Mouse (Mus musculus) embryo, embryonic 9.5 days (tissue): Measurements from ENCODE around the gene Tyw1.

Source experiments
- DNase-seq: peaks from one replicate; pipeline ENCODE4 v3.0.0-alpha.2; 2017; ENCODE audit errors: extremely low spot score

Gene Tyw1

DNA sequence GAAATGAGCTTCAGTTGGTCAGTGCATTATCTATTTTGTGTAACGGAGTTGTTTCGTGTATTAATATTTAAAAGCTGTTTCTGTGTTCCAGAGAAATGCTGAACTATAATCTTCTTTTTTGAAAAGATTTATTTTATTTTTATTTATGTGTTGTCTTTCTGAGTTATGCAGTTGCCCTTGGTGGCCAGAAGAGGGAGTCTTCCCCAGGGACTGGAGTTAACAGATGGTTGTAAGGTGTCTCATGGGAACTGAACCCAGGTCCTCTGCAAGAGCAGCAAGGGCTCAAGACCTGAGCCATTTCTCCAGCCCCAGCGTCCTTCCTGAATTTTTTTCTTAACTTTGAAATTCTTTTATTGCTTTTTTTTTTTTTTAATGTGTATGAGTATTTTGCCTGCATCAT lies 59.5 kb downstream of the Tyw1 start:
- no peak for DNase-seq

DNA sequence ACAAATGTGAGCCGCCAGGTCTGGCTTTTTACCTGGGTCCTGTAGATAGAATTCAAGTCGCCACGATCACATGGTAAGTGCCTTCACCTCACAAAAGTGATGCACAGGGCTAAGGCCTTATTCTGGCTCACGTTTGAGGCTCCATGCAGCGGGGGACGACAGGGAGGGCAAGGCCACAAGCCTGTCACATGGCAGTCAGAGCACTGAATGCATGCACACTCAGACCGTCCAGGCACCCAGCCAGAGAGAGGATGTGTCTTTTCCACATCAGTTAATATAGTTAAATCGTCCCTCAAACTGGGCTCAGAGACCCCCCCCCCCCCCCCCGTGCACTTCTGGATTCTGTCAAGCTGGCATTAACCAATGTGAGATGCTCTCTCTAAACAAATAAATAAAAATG lies 60.9 kb downstream of the Tyw1 start:
- no peak for DNase-seq

DNA sequence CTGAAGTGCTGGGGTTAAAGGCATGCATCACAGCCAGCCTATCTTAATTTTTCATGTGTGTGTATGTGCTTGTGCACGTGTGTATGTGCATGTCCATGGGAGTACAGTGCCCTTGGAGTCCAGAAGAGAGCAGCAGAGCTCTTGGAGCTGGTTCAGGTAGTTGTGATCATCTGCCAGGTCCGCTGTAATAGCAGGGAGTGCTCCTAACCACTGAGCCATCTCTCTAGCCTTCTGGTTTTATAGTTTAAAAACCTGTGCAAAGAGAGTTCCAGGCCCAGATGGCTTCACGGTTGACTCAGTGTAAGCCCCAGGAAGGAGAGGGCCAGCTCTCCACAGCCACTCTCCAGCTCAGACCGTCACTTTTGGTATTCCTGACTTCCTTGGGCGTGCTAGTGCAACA lies 64.4 kb downstream of the Tyw1 start:
- no peak for DNase-seq

DNA sequence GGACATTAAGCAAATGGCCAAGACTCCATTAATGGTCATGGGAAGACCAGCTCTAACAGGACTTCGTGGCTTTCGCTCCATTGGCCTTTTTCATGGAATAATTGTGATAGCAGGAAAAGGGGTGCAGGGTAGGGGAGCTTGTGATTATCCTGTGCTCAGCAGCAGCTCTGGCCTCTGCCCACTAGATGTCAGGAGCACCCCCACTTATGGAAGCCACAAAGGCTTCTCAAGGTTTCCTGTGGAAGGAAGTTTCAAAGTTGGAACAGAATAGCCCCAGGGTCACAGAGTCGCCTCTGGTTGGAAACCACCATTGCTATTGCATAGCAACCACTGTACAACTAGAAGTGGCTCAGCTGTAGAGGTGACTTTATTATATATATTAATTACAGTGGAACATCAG lies 65.1 kb downstream of the Tyw1 start:
- DNase-seq = peak; percentile 6

DNA sequence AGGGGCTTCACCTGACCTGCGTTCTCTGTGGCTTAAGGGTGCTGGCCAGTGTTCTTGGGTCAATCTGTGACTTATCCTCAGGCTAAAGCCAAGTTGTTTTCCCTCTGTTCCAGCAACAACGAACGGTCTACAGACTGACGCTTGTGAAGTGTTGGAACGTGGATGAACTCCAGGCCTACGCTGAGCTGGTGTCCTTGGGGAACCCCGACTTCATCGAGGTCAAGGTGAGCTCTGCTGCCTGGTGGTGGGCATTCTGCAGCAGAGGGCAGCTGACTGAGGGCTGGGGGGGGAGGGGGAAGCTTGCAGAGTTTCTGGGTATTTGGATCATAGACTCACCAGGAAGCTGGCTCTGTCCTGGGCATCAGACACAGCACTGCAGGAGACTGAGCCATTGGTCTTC lies 70.1 kb downstream of the Tyw1 start:
- DNase-seq = no peak

DNA sequence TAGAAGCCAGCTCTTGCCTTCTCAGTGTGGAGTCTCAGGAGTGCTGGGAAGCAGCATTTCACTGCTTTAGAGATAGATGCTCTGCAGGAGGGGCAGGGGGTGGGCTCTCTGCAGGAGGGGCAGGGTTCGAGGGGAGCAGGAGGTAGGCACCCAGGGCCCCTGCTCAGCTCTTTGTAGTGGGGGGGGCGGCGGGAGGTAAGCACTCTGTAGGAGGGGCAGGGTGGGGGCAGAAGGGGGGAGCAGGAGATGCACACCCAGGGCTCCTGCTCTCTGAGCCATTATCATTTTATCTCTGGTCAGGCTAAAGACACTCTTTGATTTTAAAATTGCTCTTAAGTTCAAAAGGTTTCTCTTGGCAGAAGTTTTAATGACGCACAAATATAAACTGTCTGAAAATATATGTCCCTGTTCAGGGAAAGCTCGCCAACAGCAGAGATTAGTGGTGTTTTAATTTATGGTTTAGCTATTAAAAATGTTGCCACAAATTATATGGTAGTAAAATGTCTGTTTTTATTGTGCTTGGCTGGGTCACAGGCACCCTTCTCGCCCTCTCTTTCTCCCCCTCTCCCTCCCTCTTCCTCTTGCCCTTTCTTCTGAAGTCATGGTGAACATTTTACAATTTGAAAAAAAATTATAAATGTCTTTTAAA lies 72.3 kb downstream of the Tyw1 start:
- no peak for DNase-seq

DNA sequence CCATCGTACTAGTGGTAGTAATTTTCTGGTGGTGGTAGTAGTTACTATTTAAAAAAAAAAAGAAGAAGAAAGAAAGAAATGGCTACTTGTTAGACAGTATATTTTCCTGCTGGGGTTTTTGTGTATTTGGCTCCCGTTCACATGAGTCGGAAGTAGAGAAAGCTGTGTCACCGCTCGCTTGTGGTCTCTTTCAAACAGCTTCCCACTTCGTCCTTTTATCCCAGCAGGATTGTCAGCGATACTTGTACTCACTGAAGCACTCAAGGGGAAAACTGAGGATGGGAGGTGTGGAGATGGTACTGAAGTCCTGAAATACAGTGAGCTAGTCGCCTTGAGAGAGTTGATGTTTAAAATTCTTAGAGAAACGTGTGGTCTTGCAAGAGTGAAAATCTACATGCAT lies 72.9 kb downstream of the Tyw1 start:
- DNase-seq = no peak

DNA sequence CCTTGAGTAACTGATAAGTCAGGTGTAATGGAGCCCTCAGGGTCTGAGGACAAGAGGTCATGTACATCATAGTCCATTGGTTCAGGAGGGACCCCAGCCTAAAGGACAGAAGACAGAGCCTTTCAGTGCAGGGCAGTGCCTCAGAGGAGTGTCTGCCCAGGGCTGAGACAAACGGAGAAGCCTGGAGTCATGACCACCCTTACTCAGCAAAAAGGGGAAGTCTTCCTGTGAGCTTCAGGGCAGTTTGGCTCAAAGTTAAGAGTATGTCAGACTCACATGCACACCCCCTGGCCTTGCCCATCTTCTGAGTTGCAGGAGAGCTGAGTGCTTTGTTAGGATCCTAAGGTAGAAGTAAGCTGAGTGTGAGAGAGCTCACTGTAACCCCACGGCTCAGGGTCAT lies 74.5 kb downstream of the Tyw1 start:
- DNase-seq = no peak

DNA sequence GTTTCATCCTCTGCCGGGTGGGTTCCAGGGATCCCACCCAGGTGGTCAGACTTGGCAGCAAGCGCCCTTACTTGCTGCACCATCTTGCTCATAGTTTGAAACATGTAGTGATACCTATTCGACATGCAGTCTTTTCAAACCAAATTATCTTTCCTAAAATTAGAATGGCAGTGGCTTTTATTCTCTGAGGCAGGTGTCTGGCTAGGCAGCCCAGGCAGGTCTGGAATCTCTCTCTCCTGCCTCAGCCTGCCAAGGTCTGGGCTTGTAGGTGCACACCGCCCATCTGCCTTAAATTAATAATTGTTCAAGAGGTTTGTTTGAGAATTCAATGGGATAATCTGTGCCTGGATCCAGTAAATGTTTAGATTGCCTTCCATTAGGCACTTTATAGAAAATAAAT lies 75.4 kb downstream of the Tyw1 start:
- no peak for DNase-seq

DNA sequence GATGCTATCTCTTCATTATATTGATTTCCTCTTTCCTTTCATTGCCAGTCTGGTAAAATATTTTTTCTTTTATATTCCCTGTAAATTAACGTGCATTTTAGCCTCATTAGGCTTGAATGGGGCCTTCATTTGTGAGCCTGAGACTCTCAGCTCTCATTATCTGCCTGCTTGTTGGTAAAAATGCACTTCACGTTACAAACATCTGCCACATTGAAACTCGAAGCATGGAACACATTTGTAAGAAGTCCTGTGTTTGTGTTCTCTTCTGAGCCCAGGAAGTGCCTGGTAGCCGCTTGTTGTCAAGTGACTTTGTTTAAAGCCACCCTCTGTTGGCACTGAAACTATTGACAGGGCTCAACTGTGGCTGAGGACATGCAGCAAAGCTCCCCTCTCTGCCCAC lies 75.8 kb downstream of the Tyw1 start:
- no peak for DNase-seq

DNA sequence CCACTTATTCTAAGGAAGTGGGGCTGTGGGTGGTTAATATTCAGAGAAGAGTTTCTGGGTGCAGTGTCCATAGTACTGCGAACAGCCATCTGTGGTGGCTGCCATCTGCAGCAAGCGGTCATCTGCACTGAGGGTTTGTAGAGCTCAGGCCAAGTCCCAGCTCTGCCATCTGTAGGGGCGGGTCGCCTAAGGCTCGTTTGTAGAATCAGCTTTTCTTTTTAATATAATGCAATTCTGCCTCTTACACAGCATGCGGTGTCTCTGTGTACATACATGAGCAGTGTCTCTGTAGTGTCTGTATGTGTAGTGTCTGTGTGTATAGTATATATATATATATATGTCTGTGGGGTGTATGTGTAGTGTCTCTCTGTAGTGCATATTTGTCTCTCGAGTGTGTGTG lies 78.1 kb downstream of the Tyw1 start:
- DNase-seq = no peak

DNA sequence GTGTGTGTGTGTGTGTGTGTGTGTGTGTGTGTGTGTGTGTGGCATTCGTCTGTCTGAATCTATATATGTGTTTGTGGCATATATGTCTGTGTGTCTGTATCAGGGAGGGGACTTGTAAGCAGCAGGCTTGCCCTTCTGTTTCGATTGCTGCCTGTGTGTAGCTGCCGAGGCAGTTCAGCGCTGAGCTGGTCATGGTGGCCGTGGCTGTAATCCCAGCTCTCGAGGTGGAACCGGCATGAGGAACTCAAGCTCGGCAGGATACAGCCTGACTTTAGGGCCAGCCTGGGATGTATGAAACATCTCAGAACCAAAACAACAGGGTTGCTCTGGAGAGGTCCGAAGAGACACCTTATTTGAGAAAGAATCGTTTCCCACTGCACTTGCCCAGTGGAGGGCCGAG lies 78.6 kb downstream of the Tyw1 start:
- no peak for DNase-seq

DNA sequence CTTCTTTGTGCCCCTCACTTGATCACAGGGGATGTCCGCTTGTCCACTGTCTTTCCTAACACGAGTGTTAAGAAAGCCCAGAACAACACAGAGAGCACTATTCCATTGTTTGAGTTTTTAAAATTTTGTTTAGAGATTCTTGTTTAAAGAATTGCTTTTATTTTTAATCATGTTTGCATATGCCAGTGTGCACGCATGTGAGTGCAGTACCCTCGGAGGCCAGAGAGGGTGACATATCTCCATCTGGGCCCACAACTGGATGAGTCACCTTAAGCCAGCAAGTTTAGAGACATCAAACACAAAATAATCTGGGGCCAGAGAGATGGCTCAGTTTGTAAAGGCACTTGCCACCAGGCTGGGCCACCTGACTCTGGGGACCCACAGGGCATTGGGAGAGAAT lies 80.0 kb downstream of the Tyw1 start:
- no peak for DNase-seq

DNA sequence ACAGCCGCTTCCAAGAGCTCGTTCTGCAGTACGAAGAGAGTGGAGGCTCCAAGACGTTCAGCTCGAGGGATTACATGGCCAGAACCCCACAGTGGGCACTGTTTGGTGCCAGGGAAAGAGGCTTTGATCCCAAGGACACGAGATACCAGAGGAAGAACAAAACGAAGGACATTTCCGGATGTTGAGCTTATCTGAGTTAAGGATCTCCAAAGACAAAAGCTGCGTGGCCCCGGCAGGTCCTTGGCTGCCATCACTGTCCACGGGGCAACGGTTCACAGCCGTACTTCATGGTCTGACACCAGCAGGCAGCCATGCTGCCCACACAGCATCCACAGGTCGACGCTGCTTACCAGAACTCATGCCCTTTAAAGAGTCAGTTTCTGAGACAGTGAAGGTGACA lies 85.2 kb downstream of the Tyw1 start:
- no peak for DNase-seq

DNA sequence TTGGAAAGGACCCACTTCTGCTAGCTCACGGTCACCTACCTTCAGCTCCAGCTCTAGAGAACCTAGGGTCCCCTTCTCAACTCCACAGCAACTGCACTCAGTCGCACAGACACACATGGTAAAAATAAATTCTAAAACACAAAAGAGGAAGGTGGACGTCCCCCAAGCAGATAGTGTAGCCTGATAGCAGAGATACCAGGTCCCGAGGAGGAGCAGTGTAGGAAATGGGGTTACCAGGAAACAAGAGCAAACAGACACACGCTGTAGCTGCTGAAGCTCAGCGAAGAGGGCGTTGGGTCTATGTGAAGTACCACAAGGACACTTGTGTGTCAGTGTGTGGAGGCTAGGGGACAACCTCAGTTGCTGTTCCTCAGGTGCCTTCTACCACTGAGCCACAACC lies 89.6 kb downstream of the Tyw1 start:
- DNase-seq = no peak

DNA sequence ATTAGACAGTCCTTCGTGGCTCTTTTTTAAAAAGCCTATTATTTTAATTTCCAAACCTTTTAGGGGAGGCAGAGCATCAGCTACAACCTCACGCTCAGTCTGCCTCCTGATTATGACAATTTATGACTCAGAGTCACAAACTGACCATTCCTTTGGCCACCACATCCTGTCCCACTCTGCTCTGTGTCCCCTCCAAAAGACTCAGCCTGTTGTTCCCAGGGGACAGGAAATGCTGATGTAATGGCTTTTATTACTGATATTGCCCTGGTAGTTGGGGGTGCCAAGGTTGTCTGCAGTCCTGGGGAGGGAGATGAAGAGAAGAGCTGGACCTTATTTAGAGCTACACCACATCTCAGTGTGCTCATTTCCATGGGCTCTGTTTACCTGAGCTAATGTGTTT lies 90.5 kb downstream of the Tyw1 start:
- no peak for DNase-seq

DNA sequence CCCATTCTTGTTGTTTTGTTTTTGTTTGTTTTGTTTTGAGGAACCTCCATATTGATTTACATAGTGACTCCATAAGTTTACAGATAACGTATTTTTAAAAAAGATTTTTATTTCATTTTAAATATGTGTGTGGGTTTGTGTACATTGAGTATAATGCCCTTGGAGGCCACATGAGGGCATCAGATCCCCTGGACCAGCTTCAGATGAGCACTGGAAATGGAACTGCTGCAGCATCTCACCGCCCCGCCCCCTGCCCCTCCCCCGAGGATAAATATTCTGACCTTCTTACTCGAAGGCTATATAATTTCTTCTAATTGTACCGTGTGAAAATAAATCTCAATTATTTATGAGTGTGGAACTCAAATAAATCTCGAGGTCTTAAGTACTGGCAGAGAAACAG lies 99.8 kb downstream of the Tyw1 start:
- no peak for DNase-seq

DNA sequence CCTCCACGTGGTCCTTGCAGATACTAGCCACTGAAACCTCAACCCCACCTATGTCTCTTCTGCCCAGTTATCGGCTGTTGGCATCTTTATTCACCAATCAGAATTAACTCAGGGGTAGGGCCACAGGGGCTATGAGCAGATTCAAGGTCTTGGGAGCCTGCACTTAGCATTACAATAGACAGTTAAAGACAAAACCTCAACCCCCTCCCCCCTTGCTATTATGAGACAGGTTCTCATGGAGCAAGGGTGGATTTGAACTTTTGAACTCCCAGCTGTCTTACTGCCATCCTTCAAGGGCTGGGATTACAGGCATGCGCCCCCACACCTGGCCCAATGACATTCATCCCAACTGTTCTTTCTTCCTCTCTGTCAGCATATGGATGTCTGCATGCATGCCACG lies 107.7 kb downstream of the Tyw1 start:
- no peak for DNase-seq

DNA sequence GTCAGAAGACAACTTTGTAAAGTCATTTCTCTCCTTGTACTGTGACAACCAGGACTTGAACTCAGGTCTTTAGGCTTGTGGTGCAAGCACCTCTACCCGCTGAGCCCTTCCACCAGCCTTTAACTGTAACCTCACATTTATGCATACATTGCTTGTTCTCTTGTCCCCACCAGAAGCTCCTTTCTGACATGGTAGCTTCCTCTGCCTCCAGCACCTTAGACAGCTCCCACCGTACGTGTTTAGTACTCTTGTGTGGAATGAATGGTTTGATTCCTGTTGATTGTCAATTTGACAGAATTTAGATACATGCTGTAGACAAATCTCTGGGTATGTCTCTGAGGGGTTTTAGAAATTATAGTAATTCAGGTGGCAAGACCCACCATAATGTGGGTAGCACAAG lies 108.4 kb downstream of the Tyw1 start:
- peak; percentile 21 for DNase-seq

DNA sequence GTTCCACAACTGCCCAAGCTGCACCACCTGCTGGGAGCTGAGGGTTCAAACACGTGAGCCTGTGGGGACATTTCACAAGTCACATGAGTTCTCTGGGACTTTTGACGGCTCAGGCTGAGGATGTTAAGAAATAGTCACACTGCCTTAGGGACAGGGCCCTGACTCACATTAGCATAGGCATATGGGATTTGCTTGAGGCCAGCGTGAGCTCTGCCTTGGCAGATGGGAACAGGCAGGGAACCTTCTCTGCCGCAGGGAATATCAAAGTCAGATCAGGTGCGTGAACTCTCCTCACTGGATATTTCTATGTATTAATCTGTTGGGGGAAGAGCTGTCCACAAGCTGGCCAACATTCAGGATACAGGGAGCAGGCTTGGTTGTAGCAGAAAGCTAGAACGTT lies 112.8 kb downstream of the Tyw1 start:
- no peak for DNase-seq

DNA sequence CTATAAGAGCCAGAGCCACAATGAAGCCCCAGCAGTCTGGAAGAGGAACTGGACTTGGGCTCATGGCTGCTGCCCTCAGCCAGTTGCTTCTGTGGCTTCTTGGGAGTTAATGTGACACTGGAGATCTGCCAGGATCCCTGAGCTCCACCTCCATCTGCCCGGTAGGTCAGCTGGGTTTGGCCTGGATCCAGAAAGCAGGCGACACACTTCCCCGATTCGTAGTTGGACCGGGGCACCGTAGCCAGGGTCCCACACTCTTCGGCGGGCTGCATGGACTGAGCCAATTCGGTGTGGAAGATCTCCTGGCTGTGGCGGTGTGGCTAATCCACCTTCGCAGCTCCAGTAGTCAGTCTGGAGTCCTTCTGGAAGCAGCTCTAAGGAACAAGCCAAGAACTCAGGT lies 113.8 kb downstream of the Tyw1 start, which contains the start of gene Caln1:
TSS of gene Caln1 (plus strand) at position 219 of the 400 bp plus-strand sequence.
- DNase-seq = no peak

DNA sequence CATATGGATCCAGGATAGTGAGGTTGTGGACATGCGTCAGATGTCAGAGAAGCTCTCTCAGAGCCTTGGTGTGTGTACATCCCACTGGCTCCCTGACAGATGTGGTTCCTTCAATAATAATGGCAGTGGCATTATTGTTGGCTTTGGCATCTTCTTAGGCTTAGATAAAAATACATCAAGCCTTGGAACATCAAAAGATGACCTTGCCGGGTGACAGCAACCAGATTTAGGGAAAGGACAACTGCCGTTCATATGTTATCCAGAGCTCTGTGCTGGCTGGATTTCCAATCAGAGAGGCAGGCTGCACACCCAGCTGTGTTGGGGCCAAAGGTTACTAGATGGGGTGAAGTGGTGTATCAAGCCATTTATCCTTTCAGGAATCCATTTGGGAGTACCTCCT lies 120.0 kb downstream of the Tyw1 start:
- DNase-seq = no peak

DNA sequence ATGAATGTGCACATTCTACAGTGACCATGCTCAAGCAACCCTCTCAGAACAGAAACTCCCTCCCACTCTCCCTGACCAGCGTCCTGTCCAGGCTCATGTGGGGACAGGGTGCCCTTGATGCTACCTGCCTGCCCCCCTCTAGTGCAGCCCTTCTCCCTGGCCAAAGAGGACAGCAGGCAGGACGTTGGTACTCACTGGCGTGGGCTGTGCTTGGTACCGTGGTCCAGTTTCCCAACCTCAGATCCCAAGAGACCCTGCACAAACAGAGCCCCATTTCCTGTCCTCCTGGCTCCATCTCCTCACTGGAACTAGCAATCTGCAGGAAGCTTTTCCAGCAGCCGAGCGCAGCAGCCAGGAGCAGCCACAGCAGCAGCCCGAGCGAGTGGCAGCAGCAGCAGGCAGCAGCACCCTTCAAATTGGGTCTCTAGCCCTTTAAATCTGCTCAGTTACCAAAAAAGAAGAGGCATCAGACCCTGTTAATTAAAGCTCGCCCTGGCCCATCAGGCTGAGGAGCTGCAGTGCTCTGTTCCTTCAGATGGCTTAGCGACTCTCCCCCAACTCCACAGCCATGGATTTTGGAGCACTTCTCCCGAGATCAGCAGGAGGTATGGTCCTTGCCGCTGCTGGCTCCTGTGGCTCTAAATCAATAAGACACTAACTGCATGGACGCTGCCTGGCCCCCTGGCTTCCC lies 128.9 kb downstream of the Tyw1 start, which contains the start of gene A330070K13Rik:
TSS of gene A330070K13Rik (minus strand) at position 410 of the 691 bp plus-strand sequence.
- DNase-seq = peak; percentile 22

DNA sequence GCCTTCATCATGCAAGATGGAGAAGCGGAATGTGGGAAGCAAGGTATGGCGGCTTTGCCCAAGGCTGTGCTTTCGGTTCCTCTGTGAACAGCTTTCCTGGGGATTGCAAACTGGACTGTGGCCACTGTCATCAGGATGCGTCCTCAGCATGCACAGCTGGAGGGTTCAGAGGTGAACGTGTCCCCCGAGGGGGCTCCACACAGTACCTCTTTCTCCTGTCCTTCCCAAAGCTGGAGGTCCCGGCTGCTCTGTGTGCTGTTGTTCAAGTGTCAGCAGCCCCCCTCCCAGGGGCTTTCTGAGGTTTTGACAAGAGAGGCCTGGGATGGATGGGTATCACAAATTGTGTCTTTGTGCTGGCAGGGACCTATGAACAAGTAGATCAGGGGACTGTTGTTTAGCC lies 131.0 kb downstream of the Tyw1 start:
- peak; percentile 33 for DNase-seq
